Mouse (Mus musculus) cerebellum, adult 2 months (tissue): ENCODE data around the gene Galns.

Source experiments
- CTCF ChIP-seq: fragments of 200-500 bp; IDR thresholded peaks from 2 replicates; pipeline ENCODE4 v1.5.1; 2011; ENCODE audit warnings: low read depth, mild to moderate bottlenecking, control low read depth, low read length, moderate library complexity, borderline replicate concordance; ENCODE audit not compliant: insufficient read depth
- POLR2A ChIP-seq: fragments of 200-500 bp; IDR thresholded peaks from 2 replicates; pipeline ENCODE4 v1.6.1; 2011; ENCODE audit warnings: low read length, control low read depth, borderline replicate concordance; ENCODE audit not compliant: insufficient read depth

DNA sequence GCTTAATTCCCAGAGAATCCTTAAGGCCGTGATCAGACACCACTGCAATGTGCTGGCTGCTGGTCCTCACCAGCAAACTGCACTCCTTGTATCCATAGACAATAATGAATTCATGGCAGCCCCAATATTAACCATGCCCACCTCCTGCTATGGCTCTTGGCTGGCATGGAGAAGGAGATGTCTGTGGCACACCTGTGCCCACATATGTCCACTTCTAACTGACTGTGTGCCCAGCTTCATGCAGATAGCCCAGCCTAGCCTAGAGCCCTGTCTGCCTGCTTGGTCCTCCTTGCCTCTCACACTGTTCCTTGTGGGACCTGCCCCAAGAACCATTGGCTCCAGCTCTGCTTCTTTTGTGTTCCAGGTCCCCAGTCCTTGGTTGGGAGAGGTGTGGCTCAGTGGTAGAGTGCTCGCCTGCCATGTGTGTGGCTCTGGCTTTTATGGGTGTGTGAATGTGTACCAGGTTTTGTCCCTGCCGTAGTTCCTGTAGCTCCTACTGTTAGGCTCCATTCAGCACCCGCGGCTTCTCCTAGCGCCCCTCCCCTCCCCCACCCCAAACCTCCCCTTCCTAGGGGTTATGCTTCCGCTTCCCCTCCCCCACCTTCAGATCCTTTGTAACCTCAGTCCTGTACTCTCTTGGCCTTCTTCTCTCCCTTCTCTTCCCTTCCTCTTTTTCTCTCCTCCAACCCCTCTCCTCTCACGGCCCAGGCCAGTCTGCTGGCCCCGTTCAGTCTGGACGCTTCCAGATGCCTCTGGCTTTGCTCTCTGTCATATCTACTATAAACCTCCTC, 53.8 kb downstream of the Galns start:
- TF ChIP-seq CTCF (no peak), POLR2A (no peak)
